Mouse (Mus musculus) limb, embryonic 13.5 days (tissue): ENCODE data around the gene Gm20518. TPM values are rescaled to one million over a fixed set of nuclear protein-coding genes. Genes with fewer than 3 reads are reported as not detected.

Experiments
- ATAC-seq: fragments of 200-750 bp; cut with Nextera tagmentation; 2 replicates; pipeline ENCODE4 v1.8.0; 2017; ENCODE audit warnings: low read depth, moderate number of reproducible peaks, moderate TSS enrichment; ENCODE audit not compliant: low FRiP score
- H3K27ac ChIP-seq: fragments of 300-500 bp; sonication (generic); 2 replicates; pipeline ENCODE4 v1.5.1; 2015; ENCODE audit warnings: inconsistent platforms, mild to moderate bottlenecking, moderate library complexity
- H3K27me3 ChIP-seq: fragments of 300-500 bp; sonication (generic); 2 replicates; pipeline ENCODE4 v1.6.1; 2015; ENCODE audit warnings: mild to moderate bottlenecking, inconsistent platforms
- H3K36me3 ChIP-seq: fragments of 300-500 bp; sonication (generic); 2 replicates; pipeline ENCODE4 v1.6.1; 2015; ENCODE audit warnings: inconsistent platforms, mild to moderate bottlenecking, moderate library complexity
- H3K4me1 ChIP-seq: fragments of 300-500 bp; sonication (generic); 2 replicates; pipeline ENCODE4 v1.6.1; 2015; ENCODE audit warnings: inconsistent platforms
- H3K4me2 ChIP-seq: fragments of 300-500 bp; sonication (generic); replicated peaks from 2 replicates; pipeline ENCODE4 v1.6.1; 2015; ENCODE audit warnings: inconsistent platforms, mild to moderate bottlenecking, moderate library complexity
- H3K4me3 ChIP-seq: fragments of 300-500 bp; sonication (generic); 2 replicates; pipeline ENCODE4 v1.5.1; 2015; ENCODE audit warnings: moderate library complexity, mild to moderate bottlenecking, inconsistent platforms
- H3K9ac ChIP-seq: fragments of 300-500 bp; sonication (generic); 2 replicates; pipeline ENCODE4 v1.6.1; 2015; ENCODE audit warnings: mild to moderate bottlenecking, inconsistent platforms
- H3K9me3 ChIP-seq: fragments of 300-500 bp; sonication (generic); 2 replicates; pipeline ENCODE4 v1.6.1; 2016; ENCODE audit warnings: inconsistent platforms
- WGBS: fragments of 180-500 bp; shearing (Covaris S2); methylation state at CpG from one replicate; pipeline ENCODE4 v1.1.7; 2015; 5-methylcytosine and 5-hydroxymethylcytosine counted together
- polyA plus RNA-seq: library from polyadenylated mRNA; unstranded; fragments of >200 nt; fragmentation: Nextera tagmentation; extraction: Ambion mirVana; gene quantifications from 2 replicates; pipeline ENCODE4 v1.2.1, GENCODE M21; 2015

The Gm20518 gene
- polyA plus RNA-seq, 1 experiment from 2014 or later = 0.53 TPM

- ATAC-seq = no peak
- 51% methylated on average over 3 of the region's 3 CpGs for WGBS
- Histone ChIP-seq H3K36me3 (peaks cover 95% of the 10 kb centered on the region), H3K4me3 (no peak overlapping the region), H3K4me1 (no peaks in the 10 kb centered on the region), H3K9ac (no peak overlapping the region), H3K4me2 (no peak overlapping the region), H3K9me3 (no peaks in the 10 kb centered on the region), H3K27ac (no peak overlapping the region), H3K27me3 (no peaks in the 10 kb centered on the region)
Observed at GRCm38 (mm10) chr16:17785337-17785736, 106.1 kb downstream of the Gm20518 start.

Other genes starting within 250 kb of the Gm20518 start
- 9.0 and 9.8 TPM in 2 replicates for gene Ccdc74a, start 245.2 kb downstream of the Gm20518 start, polyA plus RNA-seq
- gene Med15, start 158.8 kb downstream of the Gm20518 start, polyA plus RNA-seq = 48.1 and 49.8 TPM in 2 replicates
- gene Klhl22, start 132.1 kb downstream of the Gm20518 start, polyA plus RNA-seq = 92.9 and 106 TPM in 2 replicates
- 28.8 and 29.4 TPM in 2 replicates for gene Scarf2, start 94.4 kb downstream of the Gm20518 start, polyA plus RNA-seq
- 0.09 and 0.36 TPM in 2 replicates for gene B830017H08Rik, start 58.5 kb downstream of the Gm20518 start, polyA plus RNA-seq
- 2.7 and 3.0 TPM in 2 replicates for gene Car15, start 53.3 kb downstream of the Gm20518 start, polyA plus RNA-seq
- gene Tssk1, start 2.6 kb upstream of the Gm20518 start, polyA plus RNA-seq = 0.04 TPM in 1 of 2 replicates, not detected in the other
- 97.8 and 105 TPM in 2 replicates for gene Dgcr2, start 6.9 kb upstream of the Gm20518 start, polyA plus RNA-seq
- 0.17 TPM in 1 of 2 replicates, not detected in the other for gene Tssk2, start 7.0 kb upstream of the Gm20518 start, polyA plus RNA-seq
- gene Ess2, start 19.7 kb upstream of the Gm20518 start, polyA plus RNA-seq = 49.8 and 50.7 TPM in 2 replicates
- 0.13 TPM in 1 of 2 replicates, not detected in the other for gene Gsc2, start 23.4 kb upstream of the Gm20518 start, polyA plus RNA-seq
- 84.0 and 85.0 TPM in 2 replicates for gene Slc25a1, start 36.5 kb upstream of the Gm20518 start, polyA plus RNA-seq
- 0.37 TPM in 1 of 2 replicates, not detected in the other for gene Vpreb2, start 88.8 kb upstream of the Gm20518 start, polyA plus RNA-seq
- gene Dgcr6, start 161.2 kb upstream of the Gm20518 start, polyA plus RNA-seq = 113 and 115 TPM in 2 replicates
- gene Prodh, start 198.5 kb upstream of the Gm20518 start, polyA plus RNA-seq = 8.8 and 9.5 TPM in 2 replicates
- gene Rtn4r, start 236.0 kb upstream of the Gm20518 start, polyA plus RNA-seq = 6.4 and 6.5 TPM in 2 replicates